Comparison of ENCODE assay signal across 9 mouse cellular contexts in genomic region chr2:31294985-31295384, GRCm38 (mm10). TPM values are rescaled to one million over a fixed set of nuclear protein-coding genes. Genes with fewer than 3 reads are reported as not detected.
DNase-seq lines count a peak whose midpoint lies in the region; ATAC-seq and TF ChIP-seq lines count a peak whose summit lies in the region.
"Had no signal": no experiment of that assay in that cellular context is flagged by ENCODE, and none has a peak within 500 bp of the region (broad histone marks: within the 10 kb centered on the region; RNA-seq: fewer than 3 reads in every experiment).

No protein-coding gene starts in this region.

- TF ChIP-seq CTCF in embryonic fibroblast, embryonic 13.5 days (IDR thresholded peaks at IDR 0.05; ENCODE audit: borderline replicate concordance, insufficient read depth, low read length) = peak; percentile 90
- peak; percentile 88 for TF ChIP-seq CTCF in kidney, postnatal 0 days (IDR thresholded peaks at IDR 0.05; ENCODE audit: low read depth)

- no peaks in the 10 kb centered on the region for H3K27me3 ChIP-seq in kidney, embryonic 15.5 days
- H3K27me3 ChIP-seq in kidney, postnatal 0 days (ENCODE audit: insufficient read depth, low read length) = no peaks in the 10 kb centered on the region
- H3K27me3 ChIP-seq in liver, embryonic 11.5 days (replicated peaks; ENCODE audit: control insufficient read depth, insufficient read depth, low read length) = no peaks in the 10 kb centered on the region
- H3K27me3 ChIP-seq: neural tube, embryonic 13.5 days had no signal

- no peak overlapping the region for H3K27ac ChIP-seq in kidney, embryonic 15.5 days
- H3K27ac ChIP-seq in embryonic fibroblast, embryonic 13.5 days (ENCODE audit: insufficient read depth, low read length) = no peak overlapping the region
- no peak overlapping the region for H3K27ac ChIP-seq in kidney, postnatal 0 days
- H3K27ac ChIP-seq in liver, embryonic 11.5 days (ENCODE audit: low read depth, low read length) = no peak overlapping the region
- H3K27ac ChIP-seq: neural tube, embryonic 13.5 days had no signal

- H3K36me3 ChIP-seq in kidney, embryonic 15.5 days = peaks cover 34% of the 10 kb centered on the region
- H3K36me3 ChIP-seq in kidney, postnatal 0 days (ENCODE audit: insufficient read depth, low read length) = no peaks in the 10 kb centered on the region; the same call in 1 of the 2 replicates
- no peaks in the 10 kb centered on the region for H3K36me3 ChIP-seq in liver, embryonic 11.5 days (ENCODE audit: control insufficient read depth, insufficient read depth, low read length)

- 0% methylated on average over 4 of the region's 4 CpGs for WGBS in kidney, embryonic 15.5 days
- WGBS in kidney, postnatal 0 days = 0% methylated on average over 4 of the region's 4 CpGs
- 0% methylated on average over 4 of the region's 4 CpGs for WGBS in liver, embryonic 11.5 days

- H3K9ac ChIP-seq in kidney, embryonic 15.5 days = no peak overlapping the region
- H3K9ac ChIP-seq in kidney, postnatal 0 days (ENCODE audit: low read depth, low read length) = no peak overlapping the region
- H3K9ac ChIP-seq in liver, embryonic 11.5 days (ENCODE audit: low read depth, low read length) = no peak overlapping the region
- H3K9ac ChIP-seq: neural tube, embryonic 13.5 days had no signal

- no peak for TF ChIP-seq POLR2A in embryonic fibroblast, embryonic 13.5 days (IDR thresholded peaks at IDR 0.05; ENCODE audit: low read depth, low read length)

- no peaks in the 10 kb centered on the region for H3K9me3 ChIP-seq in kidney, embryonic 15.5 days (replicated peaks)
- no peaks in the 10 kb centered on the region for H3K9me3 ChIP-seq in kidney, postnatal 0 days (replicated peaks; ENCODE audit: low read length)
- H3K9me3 ChIP-seq in liver, embryonic 11.5 days (ENCODE audit: control insufficient read depth, low read length) = no peaks in the 10 kb centered on the region
- H3K9me3 ChIP-seq: neural tube, embryonic 13.5 days had no signal

- DNase-seq in kidney, adult 18-20 months = peak; percentile 82
- DNase-seq in adrenal gland, postnatal 4 days (ENCODE audit: low spot score in 2 of 2) = peak; percentile 57 to 67
- DNase-seq in kidney, postnatal 0 days (ENCODE audit: low spot score) = peak; percentile 73
- peak; percentile 68 for DNase-seq in liver, embryonic 11.5 days (ENCODE audit: low spot score)
- DNase-seq in retina, embryonic 14.5 days (ENCODE audit: low spot score) = peak; percentile 89
- peak; percentile 70 to 79 for DNase-seq in thymus, postnatal 36 days

- no peak for ATAC-seq in kidney, embryonic 15.5 days (replicated peaks; ENCODE audit: low FRiP score)
- ATAC-seq in kidney, postnatal 0 days (replicated peaks; ENCODE audit: low FRiP score, low read depth) = no peak
- ATAC-seq in liver, embryonic 11.5 days (replicated peaks; ENCODE audit: low FRiP score) = no peak

- no peak overlapping the region for H3K4me2 ChIP-seq in kidney, embryonic 15.5 days
- no peak overlapping the region for H3K4me2 ChIP-seq in kidney, postnatal 0 days (ENCODE audit: low read length)
- H3K4me2 ChIP-seq in liver, embryonic 11.5 days = no peak overlapping the region
- H3K4me2 ChIP-seq: neural tube, embryonic 13.5 days had no signal

- no peak overlapping the region for H3K4me3 ChIP-seq in kidney, embryonic 15.5 days (replicated peaks)
- H3K4me3 ChIP-seq in embryonic fibroblast, embryonic 13.5 days (ENCODE audit: insufficient read depth, low read length) = no peak overlapping the region
- H3K4me3 ChIP-seq in kidney, postnatal 0 days (replicated peaks; ENCODE audit: low read depth, low read length) = no peak overlapping the region
- H3K4me3 ChIP-seq in liver, embryonic 11.5 days (ENCODE audit: low read depth, low read length) = no peak overlapping the region
- H3K4me3 ChIP-seq: neural tube, embryonic 13.5 days had no signal

- peaks cover 13% of the 10 kb centered on the region for H3K4me1 ChIP-seq in kidney, embryonic 15.5 days
- H3K4me1 ChIP-seq in embryonic fibroblast, embryonic 13.5 days (ENCODE audit: control insufficient read depth, insufficient read depth, low read length) = 0 out of 2 replicates have a peak, but pooled peaks cover 2% of the 10 kb centered on the region
- peaks cover 4% of the 10 kb centered on the region; the same call in 1 of the 2 replicates for H3K4me1 ChIP-seq in kidney, postnatal 0 days (replicated peaks; ENCODE audit: insufficient read depth, low read length)
- no peaks in the 10 kb centered on the region for H3K4me1 ChIP-seq in liver, embryonic 11.5 days (replicated peaks; ENCODE audit: control insufficient read depth, insufficient read depth, low read length)

RNA-seq across cellular contexts. Expression of gene Hmcn2, which starts 19.2 kb away (rescaled TPM):
- 0.22 and 0.33 TPM in 2 replicates for polyA plus RNA-seq in kidney, embryonic 15.5 days (2015; fragmentation: Nextera tagmentation; extraction: Ambion mirVana)
- 1 to 10 TPM; 2.7 TPM for total RNA-seq in adrenal gland, postnatal 4 days (2021)
- polyA plus RNA-seq in embryonic fibroblast, embryonic 13.5 days (2011; ENCODE audit: insufficient read length, low read depth, missing spikeins) = 0.49 and 2.0 TPM in 2 replicates
- 0.68 and 1.0 TPM in 2 replicates for polyA plus RNA-seq in kidney, postnatal 0 days (2015; fragmentation: Nextera tagmentation; extraction: Ambion mirVana)
- 0.10 and 0.38 TPM in 2 replicates for polyA plus RNA-seq in liver, embryonic 11.5 days (2014; fragmentation: Nextera tagmentation; extraction: Ambion mirVana)

RNA-seq across cellular contexts. Expression of gene Ncs1, which starts 49.4 kb away (rescaled TPM):
- polyA plus RNA-seq in kidney, embryonic 15.5 days (2015; fragmentation: Nextera tagmentation; extraction: Ambion mirVana) = 42.0 and 43.2 TPM in 2 replicates
- 10 to 100 TPM in 1 of 2 experiments, 1 to 10 TPM in 1; 8.0 to 15.4 TPM for total RNA-seq in adrenal gland, postnatal 4 days (2021)
- polyA plus RNA-seq in embryonic fibroblast, embryonic 13.5 days (2011; ENCODE audit: insufficient read length, low read depth, missing spikeins) = 43.6 and 53.2 TPM in 2 replicates
- polyA plus RNA-seq in kidney, postnatal 0 days (2015; fragmentation: Nextera tagmentation; extraction: Ambion mirVana) = 23.5 and 26.3 TPM in 2 replicates
- polyA plus RNA-seq in liver, embryonic 11.5 days (2014; fragmentation: Nextera tagmentation; extraction: Ambion mirVana) = 8.5 and 11.3 TPM in 2 replicates
